Mouse (Mus musculus) MEL (cell line): ENCODE data around the gene Kmt5a. TPM values are rescaled to one million over a fixed set of nuclear protein-coding genes. Genes with fewer than 3 reads are reported as not detected.

ENCODE experiments used
- DNase-seq: peaks from one replicate; pipeline ENCODE4 v3.0.0; 2011; ENCODE audit warnings: low read depth, low spot score
- H3K27ac ChIP-seq: 2 replicates; pipeline ENCODE4 v1.5.1; 2012; ENCODE audit warnings: low read depth, mild to moderate bottlenecking, control low read depth, low read length, moderate library complexity; ENCODE audit not compliant: control insufficient read depth
- H3K27me3 ChIP-seq, 2 experiments: fragments of 150-350 bp in 1 of 2; sonication (generic) in 1 of 2; 2 replicates each; pipeline ENCODE4 v1.6.1; 2012; ENCODE audit warnings: low read length in 2 of 2, mild to moderate bottlenecking in 2 of 2, improper control_type of control experiment in 1 of 2, moderate library complexity in 1 of 2; ENCODE audit not compliant: insufficient read depth in 2 of 2, control insufficient read depth in 1 of 2
- H3K36me3 ChIP-seq, 2 experiments: 2 replicates each; pipeline ENCODE4 v1.6.1; 2012 to 2014; ENCODE audit warnings: low read length in 2 of 2, improper control_type of control experiment in 1 of 2, inconsistent platforms in 1 of 2, mild to moderate bottlenecking in 1 of 2; ENCODE audit not compliant: insufficient read depth in 2 of 2, control insufficient read depth in 1 of 2
- H3K4me1 ChIP-seq, 2 experiments: fragments of 150-350 bp in 1 of 2; sonication (generic) in 1 of 2; 2 replicates each; pipeline ENCODE4 v1.6.1; 2012; ENCODE audit warnings: low read length in 2 of 2, improper control_type of control experiment in 1 of 2, mild to moderate bottlenecking in 1 of 2; ENCODE audit not compliant: insufficient read depth in 2 of 2, control insufficient read depth in 1 of 2
- H3K4me3 ChIP-seq, 2 experiments: fragments of 150-350 bp in 1 of 2; sonication (generic) in 1 of 2; 2 replicates each; pipeline ENCODE4 v1.5.1; 2012; ENCODE audit warnings: low read depth in 2 of 2, low read length in 2 of 2, mild to moderate bottlenecking in 2 of 2, moderate library complexity in 2 of 2, control low read depth in 1 of 2, improper control_type of control experiment in 1 of 2; ENCODE audit not compliant: control insufficient read depth in 1 of 2, insufficient read depth in 1 of 2
- H3K79me2 ChIP-seq: 2 replicates; pipeline ENCODE4 v1.6.1; 2012; ENCODE audit warnings: mild to moderate bottlenecking, low read length, moderate library complexity; ENCODE audit not compliant: control insufficient read depth, poor library complexity, insufficient read depth
- H3K9ac ChIP-seq: 2 replicates; pipeline ENCODE4 v1.6.1; 2012; ENCODE audit warnings: low read depth, mild to moderate bottlenecking, control low read depth, low read length, moderate library complexity; ENCODE audit not compliant: control insufficient read depth, poor library complexity, severe bottlenecking
- H3K9me3 ChIP-seq: fragments of 150-350 bp; sonication (generic); replicated peaks from 2 replicates; pipeline ENCODE4 v1.6.1; 2012; ENCODE audit warnings: mild to moderate bottlenecking, low read length, improper control_type of control experiment, moderate library complexity; ENCODE audit not compliant: insufficient read depth
- BHLHE40 ChIP-seq: IDR thresholded peaks from 2 replicates; pipeline ENCODE4 v1.6.1; 2012; ENCODE audit warnings: low read depth, mild to moderate bottlenecking, inconsistent platforms, low read length, improper control_type of control experiment, borderline replicate concordance
- CHD1 ChIP-seq: IDR thresholded peaks from 2 replicates; pipeline ENCODE4 v1.6.1; 2012; ENCODE audit warnings: low read depth, mild to moderate bottlenecking, inconsistent platforms, low read length, improper control_type of control experiment
- CHD2 ChIP-seq: IDR thresholded peaks from 2 replicates; pipeline ENCODE4 v1.6.1; 2011; ENCODE audit warnings: low read length, improper control_type of control experiment
- CTCF ChIP-seq, 3 experiments: IDR thresholded peaks in 2 of 3; conservative IDR thresholded peaks in 1 of 3; 2 replicates each; pipeline ENCODE4 v1.5.1; 2011 to 2012; ENCODE audit warnings: low read length in 3 of 3, low read depth in 2 of 3, mild to moderate bottlenecking in 2 of 3, improper control_type of control experiment in 1 of 3, inconsistent platforms in 1 of 3, mixed read lengths in 1 of 3, moderate library complexity in 1 of 3; ENCODE audit not compliant: control insufficient read depth in 1 of 3, insufficient read depth in 1 of 3, poor library complexity in 1 of 3, severe bottlenecking in 1 of 3
- ELF1 ChIP-seq: IDR thresholded peaks from 2 replicates; pipeline ENCODE4 v1.6.1; 2014; ENCODE audit warnings: low read depth, mild to moderate bottlenecking, inconsistent platforms, low read length, improper control_type of control experiment, moderate library complexity
- ETS1 ChIP-seq: IDR thresholded peaks from 2 replicates; pipeline ENCODE4 v1.6.1; 2012; ENCODE audit warnings: low read depth, mild to moderate bottlenecking, inconsistent platforms, low read length, improper control_type of control experiment, moderate library complexity
- HCFC1 ChIP-seq: IDR thresholded peaks from 2 replicates; pipeline ENCODE4 v1.6.1; 2012; ENCODE audit warnings: low read depth, mild to moderate bottlenecking, inconsistent platforms, low read length, improper control_type of control experiment, moderate library complexity
- JUND ChIP-seq: IDR thresholded peaks from 2 replicates; pipeline ENCODE4 v1.6.1; 2011; ENCODE audit warnings: low read depth, mild to moderate bottlenecking, improper control_type of control experiment, low read length
- MAX ChIP-seq: IDR thresholded peaks from 2 replicates; pipeline ENCODE4 v1.6.1; 2011; ENCODE audit warnings: low read length, improper control_type of control experiment
- MAZ ChIP-seq: IDR thresholded peaks from 2 replicates; pipeline ENCODE4 v1.6.1; 2012; ENCODE audit warnings: low read depth, mild to moderate bottlenecking, inconsistent platforms, low read length, improper control_type of control experiment
- MEF2A ChIP-seq: IDR thresholded peaks from 2 replicates; pipeline ENCODE4 v1.6.1; 2014; ENCODE audit warnings: low read depth, mild to moderate bottlenecking, inconsistent platforms, low read length, improper control_type of control experiment; ENCODE audit not compliant: poor library complexity, insufficient replicate concordance, severe bottlenecking; ENCODE audit errors: extremely low read depth
- MXI1 ChIP-seq: IDR thresholded peaks from 2 replicates; pipeline ENCODE4 v1.6.1; 2011; ENCODE audit warnings: mild to moderate bottlenecking, low read depth, low read length, improper control_type of control experiment
- MYC ChIP-seq: IDR thresholded peaks from 2 replicates; pipeline ENCODE4 v1.6.1; 2011; ENCODE audit warnings: low read depth, mild to moderate bottlenecking, low read length, improper control_type of control experiment, moderate library complexity
- NELFE ChIP-seq: IDR thresholded peaks from 2 replicates; pipeline ENCODE4 v1.6.1; 2011; ENCODE audit warnings: low read depth, low read length, improper control_type of control experiment
- NRF1 ChIP-seq: IDR thresholded peaks from 2 replicates; pipeline ENCODE4 v1.6.1; 2014; ENCODE audit warnings: low read depth, mild to moderate bottlenecking, inconsistent platforms, low read length, improper control_type of control experiment, moderate library complexity; ENCODE audit not compliant: poor library complexity, insufficient read depth, severe bottlenecking
- POLR2A ChIP-seq, 2 experiments: IDR thresholded peaks; 2 replicates each; pipeline ENCODE4 v1.6.1; 2011 to 2012; ENCODE audit warnings: low read length in 2 of 2, mild to moderate bottlenecking in 2 of 2, control low read depth in 1 of 2, improper control_type of control experiment in 1 of 2, low read depth in 1 of 2, moderate library complexity in 1 of 2; ENCODE audit not compliant: control insufficient read depth in 1 of 2, insufficient read depth in 1 of 2, poor library complexity in 1 of 2
- POLR2AphosphoS5 ChIP-seq: IDR thresholded peaks from 2 replicates; pipeline ENCODE4 v1.6.1; 2012; ENCODE audit warnings: low read depth, borderline replicate concordance, mild to moderate bottlenecking, inconsistent platforms, low read length, moderate library complexity, mixed read lengths
- RAD21 ChIP-seq: IDR thresholded peaks from 2 replicates; pipeline ENCODE4 v1.6.1; 2011; ENCODE audit warnings: mild to moderate bottlenecking, low read depth, low read length, improper control_type of control experiment
- TBP ChIP-seq: IDR thresholded peaks from 2 replicates; pipeline ENCODE4 v1.8.0; 2011; ENCODE audit warnings: low read depth, low read length, improper control_type of control experiment
- TCF12 ChIP-seq: IDR thresholded peaks from 2 replicates; pipeline ENCODE4 v1.6.1; 2014; ENCODE audit warnings: low read depth, mild to moderate bottlenecking, inconsistent platforms, low read length, improper control_type of control experiment, moderate library complexity
- USF1 ChIP-seq: IDR thresholded peaks from 2 replicates; pipeline ENCODE4 v1.6.1; 2014; ENCODE audit warnings: low read depth, mild to moderate bottlenecking, inconsistent platforms, low read length, improper control_type of control experiment, moderate library complexity
- USF2 ChIP-seq, 2 experiments: IDR thresholded peaks; 2 replicates each; pipeline ENCODE4 v1.6.1; 2011 to 2012; ENCODE audit warnings: improper control_type of control experiment in 2 of 2, low read length in 2 of 2, borderline replicate concordance in 1 of 2, inconsistent platforms in 1 of 2, low read depth in 1 of 2, mild to moderate bottlenecking in 1 of 2; ENCODE audit not compliant: insufficient read depth in 1 of 2
- ZMIZ1 ChIP-seq: IDR thresholded peaks from 2 replicates; pipeline ENCODE4 v1.6.1; 2012; ENCODE audit warnings: low read depth, mild to moderate bottlenecking, inconsistent platforms, low read length, improper control_type of control experiment, moderate library complexity
- ZNF384 ChIP-seq: IDR thresholded peaks from 2 replicates; pipeline ENCODE4 v1.6.1; 2012; ENCODE audit warnings: low read depth, mild to moderate bottlenecking, inconsistent platforms, low read length, improper control_type of control experiment
- polyA plus RNA-seq, 2 experiments: library from polyadenylated mRNA; stranded (reverse) in 1 of 2; unstranded in 1 of 2; fragments of >175 nt in 1 of 2; fragments of >200 nt in 1 of 2; gene quantifications; 2 replicates each; pipeline versions ENCODE4 v1.2.1 to v1.2.4; 2012; ENCODE audit warnings: low replicate concordance in 2 of 2, low read depth in 1 of 2; ENCODE audit not compliant: insufficient read length in 2 of 2, insufficient read depth in 1 of 2, missing spikeins in 1 of 2
- total RNA-seq: library from RNA; depleted of rRNA; stranded (reverse); fragments of 300-350 nt; gene quantifications from 2 replicates; pipeline ENCODE4 v1.2.3, GENCODE M21; 2012

Kmt5a gene
- total and polyA plus RNA-seq, 3 experiments = 88.6 to 243 (median 110) TPM

DNA sequence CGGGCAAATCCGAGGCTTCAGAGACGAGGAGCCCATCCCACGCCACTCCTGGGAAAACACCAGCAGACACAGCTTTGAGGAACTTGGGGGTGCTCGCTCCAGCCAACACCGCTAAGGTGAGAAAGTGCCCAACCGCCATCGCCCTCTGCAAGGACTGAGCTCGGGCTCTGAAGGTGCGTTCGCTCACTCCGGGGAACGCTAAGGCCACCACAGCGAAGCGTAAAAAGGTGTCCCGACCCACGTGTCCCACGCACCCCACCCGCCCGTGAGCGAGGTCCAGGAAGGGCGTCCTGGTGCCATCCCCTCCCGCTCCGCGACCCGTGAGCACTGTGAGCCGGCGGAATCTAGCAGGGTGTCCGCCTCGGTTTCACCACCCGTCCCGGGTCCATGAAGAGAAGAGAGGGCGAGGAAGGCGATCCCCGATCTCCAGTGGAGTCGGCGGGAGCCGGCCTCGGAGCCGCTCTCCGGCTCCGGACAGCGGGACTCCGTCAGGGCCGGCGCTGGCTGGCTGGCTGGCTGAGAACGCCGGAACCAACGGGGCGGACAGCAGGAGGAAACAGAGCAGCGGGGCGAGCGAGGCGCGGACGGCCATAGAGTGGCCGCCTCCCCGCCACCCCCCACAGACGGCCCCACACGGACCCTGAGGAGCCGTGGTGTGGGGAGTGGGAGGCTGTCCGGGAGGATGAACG is 14.9 kb upstream of the Kmt5a start:
- peak overlapping the region; percentile 100 for H3K9ac ChIP-seq
- H3K9me3 ChIP-seq = no peaks in the 10 kb centered on the region
- H3K36me3 ChIP-seq = peaks cover 0 to 36% of the 10 kb centered on the region in 2 experiments; a peak in 2 of 4 replicates
- peak overlapping the region; percentile 82 for H3K27ac ChIP-seq
- peaks cover 8 to 11% of the 10 kb centered on the region in 2 experiments for H3K4me1 ChIP-seq
- no peaks in the 10 kb centered on the region for H3K27me3 ChIP-seq
- TF ChIP-seq NELFE = 0 out of 2 replicates have a peak, but pooled peaks have one; percentile 2
- TF ChIP-seq JUND = no peak
- peak; percentile 63 for DNase-seq
- peaks cover 53% of the 10 kb centered on the region for H3K79me2 ChIP-seq
- peak overlapping the region; percentile 84 to 100 for H3K4me3 ChIP-seq

DNA sequence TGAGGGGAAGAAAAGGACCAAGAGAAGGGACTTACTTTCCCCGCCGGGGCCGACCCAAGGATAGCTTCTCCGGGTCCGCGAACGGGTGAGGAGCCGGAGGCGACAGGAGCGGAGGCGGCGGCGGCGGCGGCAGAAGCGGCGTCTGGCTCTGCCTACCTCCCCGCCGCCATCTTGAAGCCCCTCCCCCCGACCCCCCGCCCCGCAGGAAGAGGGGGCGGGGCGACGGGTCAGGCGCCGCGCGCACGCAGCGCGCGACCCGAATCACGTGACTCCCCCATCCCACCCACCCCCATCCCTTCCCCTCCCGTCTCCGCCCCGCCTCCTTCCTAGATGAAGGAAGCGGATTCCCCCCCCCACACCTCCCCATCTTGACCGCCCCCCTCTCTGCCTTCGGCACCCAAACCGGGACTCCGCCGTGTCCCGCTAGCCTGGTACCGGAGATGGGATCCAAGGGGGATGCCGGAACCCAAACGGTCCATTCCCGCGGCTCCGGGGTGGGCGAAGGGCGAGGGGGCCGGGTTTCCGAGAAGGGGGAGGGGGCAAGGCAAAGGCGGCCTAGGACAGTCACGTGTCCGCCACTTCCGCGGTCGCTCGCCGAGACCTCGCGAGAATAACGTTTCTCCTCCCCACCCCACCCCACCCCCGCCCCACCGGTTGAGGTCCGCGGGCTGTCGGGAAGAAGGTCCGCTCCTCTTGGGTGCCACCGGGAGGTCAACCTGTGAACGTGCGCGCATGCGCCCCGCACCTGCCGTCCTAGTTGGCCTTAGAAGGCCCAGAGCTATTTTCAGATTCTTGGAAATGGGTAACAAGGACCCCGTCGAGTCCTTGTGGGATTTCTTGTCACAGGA is 14.1 kb upstream of the Kmt5a start, which contains the start of gene Sbno1:
Gene Sbno1 (minus strand): TSS at position 590 of the 848 bp plus-strand sequence.
- Histone ChIP-seq H3K9me3 (no peaks in the 10 kb centered on the region), H3K79me2 (peaks cover 47% of the 10 kb centered on the region), H3K4me1 (peaks cover 7 to 9% of the 10 kb centered on the region in 2 experiments), H3K27ac (peak within 1 kb of the TSS; percentile 91), H3K36me3 (peaks cover 0 to 30% of the 10 kb centered on the region in 2 experiments; a peak in 2 of 4 replicates), H3K27me3 (no peaks in the 10 kb centered on the region), H3K9ac (peak within 1 kb of the TSS; percentile 100), H3K4me3 (peak within 1 kb of the TSS; percentile 86 to 100)
- TF ChIP-seq CHD1 (no peak), TCF12 (peak; percentile 30; the same call in 1 of the 2 replicates), POLR2A (IDR thresholded peaks at IDR 0.05; ENCODE audit: control insufficient read depth in 1 of 2, insufficient read depth in 1 of 2, low read depth in 1 of 2, low read length in 2 of 2, poor library complexity in 1 of 2) (peak; percentile 54 to 69), NRF1 (peak; percentile 86), ZNF384 (no peak), MEF2A (no peak), HCFC1 (peak; percentile 92), ELF1 (peak; percentile 91), ETS1 (0 out of 2 replicates have a peak, but pooled peaks have one; percentile 13), USF2 (IDR thresholded peaks at IDR 0.05; ENCODE audit: borderline replicate concordance in 1 of 2, insufficient read depth in 1 of 2, low read depth in 1 of 2, low read length in 2 of 2) (peak in 1 of 2 experiments; percentile 72; a peak in 2 of 4 replicates), MYC (peak; percentile 79; the same call in 1 of the 2 replicates), CHD2 (peak; percentile 91), BHLHE40 (peak; percentile 84), CTCF (IDR thresholded peaks at IDR 0.05 in 2 of 3, conservative IDR thresholded peaks at IDR 0.05 in 1 of 3; ENCODE audit: control insufficient read depth in 1 of 3, insufficient read depth in 1 of 3, low read depth in 2 of 3, low read length in 3 of 3, poor library complexity in 1 of 3, severe bottlenecking in 1 of 3) (peak in 1 of 3 experiments; percentile 15; a peak in 1 of 6 replicates), USF1 (peak; percentile 95), NELFE (peak; percentile 58), ZMIZ1 (peak; percentile 11; the same call in 1 of the 2 replicates), POLR2AphosphoS5 (no peak), MAZ (peak; percentile 98), MXI1 (peak; percentile 40), MAX (peak; percentile 73), RAD21 (no peak), TBP (0 out of 2 replicates have a peak, but pooled peaks have one; percentile 27)
- peak; percentile 97 for DNase-seq
